Mouse (Mus musculus) embryonic fibroblast, embryonic 13.5 days (primary cell): Measurements from ENCODE around the gene Ppp1r11.
"Not testable (repeated sequence)": the region's sequence is repeated elsewhere in the genome, so short reads cannot be mapped to it uniquely, and the experiment has no call there.

Experiments
- CTCF ChIP-seq: IDR thresholded peaks from 2 replicates; pipeline ENCODE4 v1.5.1; 2011; ENCODE audit warnings: mild to moderate bottlenecking, control low read depth, low read length, moderate library complexity, borderline replicate concordance; ENCODE audit not compliant: insufficient read depth
- POLR2A ChIP-seq: IDR thresholded peaks from 2 replicates; pipeline ENCODE4 v1.6.1; 2011; ENCODE audit warnings: low read depth, mild to moderate bottlenecking, control low read depth, low read length, moderate library complexity

DNA sequence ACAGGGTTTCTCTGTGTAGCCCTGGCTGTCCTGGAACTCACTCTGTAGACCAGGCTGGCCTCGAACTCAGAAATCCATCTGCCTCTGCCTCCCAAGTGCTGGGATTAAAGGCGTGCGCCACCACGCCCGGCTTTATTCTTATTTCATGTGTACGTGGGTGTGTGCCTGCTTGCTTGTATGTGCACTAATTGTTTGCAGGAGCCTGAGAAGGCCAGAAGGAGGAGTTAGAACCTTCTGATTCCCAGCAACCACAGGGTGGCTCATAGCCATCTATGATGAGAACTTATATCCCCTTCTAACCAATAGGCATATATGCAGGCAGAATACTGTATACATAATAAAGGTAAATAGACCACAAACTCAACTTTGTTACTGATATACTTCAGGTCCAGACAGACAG is 39.1 kb upstream of the Ppp1r11 start:
- TF ChIP-seq CTCF, POLR2A: not testable (repeated sequence)
